Mouse (Mus musculus) stomach, postnatal 0 days (tissue): ENCODE measurements at regions not wholly inside any gene's neighbourhood (a gene's known extent, or its start where the extent isn't known, plus 50 kb on each side); places are given as distances from the start of the nearest gene placed in this dataset.

ENCODE experiments used
- CTCF ChIP-seq: IDR thresholded peaks from 2 replicates; pipeline ENCODE4 v1.5.1; 2016; ENCODE audit warnings: antibody characterized with exemption, low read depth, mild to moderate bottlenecking, moderate library complexity
- EP300 ChIP-seq: optimal IDR thresholded peaks from 2 replicates; pipeline ENCODE3; 2016; ENCODE audit warnings: antibody characterized with exemption

- TF ChIP-seq CTCF: no peak
- TF ChIP-seq EP300: no peak
These were observed 106.3 kb upstream of the Robo2 start for GRCm38 (mm10) chr16:74517888-74518287.
